ENCODE assay signal across 11 mouse cellular contexts in genomic region chr13:53233826-53234786, GRCm38 (mm10). TPM values are rescaled to one million over a fixed set of nuclear protein-coding genes. Genes with fewer than 3 reads are reported as not detected.
DNase-seq lines count a peak whose midpoint lies in the region; ATAC-seq and TF ChIP-seq lines count a peak whose summit lies in the region.
"Had no signal": no experiment of that assay in that cellular context is flagged by ENCODE, and none has a peak within 500 bp of the region (broad histone marks: within the 10 kb centered on the region; RNA-seq: fewer than 3 reads in every experiment).

No protein-coding gene starts in this region.

- no peaks in the 10 kb centered on the region for H3K27me3 ChIP-seq in kidney, postnatal 0 days (ENCODE audit: insufficient read depth, low read length)
- peaks cover 23% of the 10 kb centered on the region for H3K27me3 ChIP-seq in embryonic facial prominence, embryonic 10.5 days (replicated peaks; ENCODE audit: low read depth, poor library complexity, severe bottlenecking)
- no peaks in the 10 kb centered on the region for H3K27me3 ChIP-seq in hindbrain, embryonic 16.5 days (replicated peaks; ENCODE audit: control insufficient read depth, insufficient read depth, low read length)

- H3K4me3 ChIP-seq in kidney, postnatal 0 days (replicated peaks; ENCODE audit: low read depth, low read length) = no peak overlapping the region
- 0 out of 2 replicates have a peak overlapping the region, but pooled peaks have one; percentile 3 for H3K4me3 ChIP-seq in embryonic facial prominence, embryonic 10.5 days
- no peak overlapping the region for H3K4me3 ChIP-seq in hindbrain, embryonic 16.5 days (ENCODE audit: low read length)
- H3K4me3 ChIP-seq: left cerebral cortex, adult 2 months had no signal

- peaks cover 15% of the 10 kb centered on the region for H3K4me1 ChIP-seq in kidney, postnatal 0 days (replicated peaks; ENCODE audit: insufficient read depth, low read length)
- peaks cover 89% of the 10 kb centered on the region for H3K4me1 ChIP-seq in embryonic facial prominence, embryonic 10.5 days
- H3K4me1 ChIP-seq in hindbrain, embryonic 16.5 days (ENCODE audit: control insufficient read depth, insufficient read depth, low read depth, low read length) = peaks cover 7% of the 10 kb centered on the region

- H3K36me3 ChIP-seq in kidney, postnatal 0 days (ENCODE audit: insufficient read depth, low read length) = no peaks in the 10 kb centered on the region
- peaks cover 7% of the 10 kb centered on the region for H3K36me3 ChIP-seq in embryonic facial prominence, embryonic 10.5 days (replicated peaks)
- no peaks in the 10 kb centered on the region for H3K36me3 ChIP-seq in hindbrain, embryonic 16.5 days (ENCODE audit: control insufficient read depth, insufficient read depth, low read length)

- no peak overlapping the region for H3K27ac ChIP-seq in kidney, postnatal 0 days
- H3K27ac ChIP-seq in embryonic facial prominence, embryonic 10.5 days (replicated peaks) = peak overlapping the region; percentile 79
- peak overlapping the region; percentile 4; the same call in 1 of the 2 replicates for H3K27ac ChIP-seq in hindbrain, embryonic 16.5 days (ENCODE audit: low read depth, low read length)
- H3K27ac ChIP-seq: left cerebral cortex, adult 2 months had no signal

- no peaks in the 10 kb centered on the region for H3K9me3 ChIP-seq in kidney, postnatal 0 days (replicated peaks; ENCODE audit: low read length)
- no peaks in the 10 kb centered on the region for H3K9me3 ChIP-seq in embryonic facial prominence, embryonic 10.5 days
- H3K9me3 ChIP-seq in hindbrain, embryonic 16.5 days (ENCODE audit: control insufficient read depth, low read length) = no peaks in the 10 kb centered on the region

- H3K9ac ChIP-seq in kidney, postnatal 0 days (ENCODE audit: low read depth, low read length) = no peak overlapping the region
- H3K9ac ChIP-seq in hindbrain, embryonic 16.5 days (ENCODE audit: low read depth, low read length) = no peak overlapping the region

- 52% methylated on average over 15 of the region's 15 CpGs for WGBS in kidney, postnatal 0 days
- WGBS in embryonic facial prominence, embryonic 10.5 days = 18% methylated on average over 15 of the region's 15 CpGs
- 26% methylated on average over 14 of the region's 15 CpGs for WGBS in hindbrain, embryonic 16.5 days

- ATAC-seq in kidney, postnatal 0 days (replicated peaks; ENCODE audit: low FRiP score, low read depth) = 0 out of 2 replicates have a peak, but pooled peaks have one; percentile 23
- no peak for ATAC-seq in hindbrain, embryonic 16.5 days

- no peak for DNase-seq in kidney, postnatal 0 days (ENCODE audit: low spot score)
- no peak for DNase-seq in kidney, adult 8-10 months
- no peak for DNase-seq in embryonic facial prominence, embryonic 10.5 days (ENCODE audit: low spot score)
- peak; percentile 53 for DNase-seq in retina, postnatal 1 day
- DNase-seq in cerebellum, adult 9-11 months = no peak
- no peak for DNase-seq in cerebellum, adult 8-10 months
- DNase-seq in testis, postnatal 10 days (ENCODE audit: low spot score) = no peak
- DNase-seq: adrenal gland, postnatal 36 days; lung, adult 2 months had no signal

- H3K4me2 ChIP-seq in kidney, postnatal 0 days (ENCODE audit: low read length) = no peak overlapping the region; the same call in 1 of the 2 replicates
- no peak overlapping the region for H3K4me2 ChIP-seq in hindbrain, embryonic 16.5 days (ENCODE audit: low read length)

- no peak for TF ChIP-seq CTCF in kidney, postnatal 0 days (IDR thresholded peaks at IDR 0.05; ENCODE audit: low read depth)

RNA-seq across cellular contexts. Expression of gene Ror2, which starts 51.8 kb away (rescaled TPM):
- 6.3 and 7.4 TPM in 2 replicates for polyA plus RNA-seq in kidney, postnatal 0 days (2015; fragmentation: Nextera tagmentation; extraction: Ambion mirVana)
- polyA plus RNA-seq in embryonic facial prominence, embryonic 10.5 days (2016; fragmentation: Nextera tagmentation; extraction: Ambion mirVana) = 20.7 and 23.6 TPM in 2 replicates
- 2.2 and 3.0 TPM in 2 replicates for polyA plus RNA-seq in hindbrain, embryonic 16.5 days (2015; fragmentation: Nextera tagmentation; extraction: Ambion mirVana)
